Mouse (Mus musculus) heart, embryonic 11.5 days (tissue): Measurements from ENCODE around the gene Mcu. TPM values are rescaled to one million over a fixed set of nuclear protein-coding genes. Genes with fewer than 3 reads are reported as not detected.

Experiments used
- ATAC-seq: fragments of 200-750 bp; cut with Nextera tagmentation; replicated peaks from 2 replicates; pipeline ENCODE4 v1.8.0; 2017; ENCODE audit warnings: moderate library complexity; ENCODE audit not compliant: insufficient number of reproducible peaks, low FRiP score, low TSS enrichment
- H3K27ac ChIP-seq: fragments of 300-500 bp; sonication (generic); 2 replicates; pipeline ENCODE4 v1.5.1; 2014; ENCODE audit warnings: mild to moderate bottlenecking, low read depth, low read length
- H3K27me3 ChIP-seq: fragments of 300-500 bp; sonication (generic); 2 replicates; pipeline ENCODE4 v1.6.1; 2014; ENCODE audit warnings: mild to moderate bottlenecking, low read length, mixed read lengths; ENCODE audit not compliant: control insufficient read depth, insufficient read depth
- H3K36me3 ChIP-seq: fragments of 300-500 bp; sonication (generic); 2 replicates; pipeline ENCODE4 v1.6.1; 2014; ENCODE audit warnings: mild to moderate bottlenecking, low read length, moderate library complexity, mixed read lengths; ENCODE audit not compliant: control insufficient read depth, insufficient read depth
- H3K4me1 ChIP-seq: fragments of 300-500 bp; sonication (generic); 2 replicates; pipeline ENCODE4 v1.6.1; 2014; ENCODE audit warnings: low read length; ENCODE audit not compliant: control insufficient read depth, insufficient read depth
- H3K4me2 ChIP-seq: fragments of 300-500 bp; sonication (generic); 2 replicates; pipeline ENCODE4 v1.6.1; 2014; ENCODE audit warnings: mild to moderate bottlenecking, moderate library complexity
- H3K4me3 ChIP-seq: fragments of 300-500 bp; sonication (generic); 2 replicates; pipeline ENCODE4 v1.5.1; 2014; ENCODE audit warnings: low read depth, low read length
- H3K9ac ChIP-seq: fragments of 300-500 bp; sonication (generic); 2 replicates; pipeline ENCODE4 v1.6.1; 2014; ENCODE audit warnings: mild to moderate bottlenecking, low read depth, low read length, moderate library complexity
- H3K9me3 ChIP-seq: fragments of 300-500 bp; sonication (generic); replicated peaks from 2 replicates; pipeline ENCODE4 v1.6.1; 2016; ENCODE audit warnings: low read length; ENCODE audit not compliant: control insufficient read depth
- WGBS: fragments of 180-500 bp; shearing (Covaris S2); extraction: QIAGEN DNeasy Blood & Tissue Kit; methylation state at CpG from one replicate; pipeline ENCODE4 v1.1.7; 2014; ENCODE audit not compliant: insufficient replicate concordance; 5-methylcytosine and 5-hydroxymethylcytosine counted together
- polyA plus RNA-seq: library from polyadenylated mRNA; unstranded; fragments of >200 nt; fragmentation: Nextera tagmentation; extraction: Ambion mirVana; gene quantifications from 2 replicates; pipeline ENCODE4 v1.2.1, GENCODE M21; 2014

The Mcu gene
- polyA plus RNA-seq, 1 experiment from 2014 or later = 28.5 TPM

GRCm38 (mm10) chr10:59570360-59570759, 46.1 kb downstream of the Mcu start:
- H3K36me3 ChIP-seq = no peaks in the 10 kb centered on the region; the same call in 1 of the 2 replicates
- ATAC-seq = no peak
- H3K9me3 ChIP-seq = no peaks in the 10 kb centered on the region
- H3K4me2 ChIP-seq = no peak overlapping the region
- peaks cover 8% of the 10 kb centered on the region for H3K4me1 ChIP-seq
- no peaks in the 10 kb centered on the region for H3K27me3 ChIP-seq
- peak overlapping the region; percentile 51; the same call in 1 of the 2 replicates for H3K27ac ChIP-seq
- 77% methylated on average over 6 of the region's 6 CpGs for WGBS
- H3K9ac ChIP-seq = no peak overlapping the region
- H3K4me3 ChIP-seq = no peak overlapping the region

GRCm38 (mm10) chr10:59569481-59569869, 47.0 kb downstream of the Mcu start:
- ATAC-seq = no peak
- Histone ChIP-seq H3K4me2 (no peak overlapping the region), H3K27me3 (no peaks in the 10 kb centered on the region), H3K9ac (no peak overlapping the region), H3K4me1 (peaks cover 8% of the 10 kb centered on the region), H3K4me3 (no peak overlapping the region), H3K9me3 (no peaks in the 10 kb centered on the region), H3K36me3 (no peaks in the 10 kb centered on the region; the same call in 1 of the 2 replicates), H3K27ac (no peak overlapping the region)
- 84% methylated on average over 1 of the region's 1 CpGs for WGBS

- Histone ChIP-seq H3K4me3 (no peak overlapping the region), H3K9ac (no peak overlapping the region), H3K36me3 (no peaks in the 10 kb centered on the region; the same call in 1 of the 2 replicates), H3K27ac (no peak overlapping the region), H3K4me1 (peaks cover 8% of the 10 kb centered on the region), H3K4me2 (no peak overlapping the region), H3K27me3 (no peaks in the 10 kb centered on the region), H3K9me3 (no peaks in the 10 kb centered on the region)
- 79% methylated on average over 10 of the region's 10 CpGs for WGBS
- no peak for ATAC-seq
These were observed 47.6 kb downstream of the Mcu start for GRCm38 (mm10) chr10:59568665-59569480.

GRCm38 (mm10) chr10:59566968-59567367, 49.5 kb downstream of the Mcu start:
- H3K4me1 ChIP-seq = peaks cover 5% of the 10 kb centered on the region
- no peak overlapping the region for H3K9ac ChIP-seq
- no peak overlapping the region for H3K4me2 ChIP-seq
- no peak for ATAC-seq
- no peaks in the 10 kb centered on the region for H3K27me3 ChIP-seq
- H3K4me3 ChIP-seq = no peak overlapping the region
- 85% methylated on average over 13 of the region's 13 CpGs for WGBS
- H3K27ac ChIP-seq = no peak overlapping the region
- H3K36me3 ChIP-seq = no peaks in the 10 kb centered on the region; the same call in 1 of the 2 replicates
- no peaks in the 10 kb centered on the region for H3K9me3 ChIP-seq

- H3K36me3 ChIP-seq = no peaks in the 10 kb centered on the region; the same call in 1 of the 2 replicates
- no peak overlapping the region for H3K4me3 ChIP-seq
- H3K27me3 ChIP-seq = no peaks in the 10 kb centered on the region
- no peak for ATAC-seq
- H3K4me2 ChIP-seq = no peak overlapping the region
- no peak overlapping the region for H3K9ac ChIP-seq
- peaks cover 5% of the 10 kb centered on the region for H3K4me1 ChIP-seq
- 72% methylated on average over 2 of the region's 2 CpGs for WGBS
- H3K9me3 ChIP-seq = no peaks in the 10 kb centered on the region
- H3K27ac ChIP-seq = no peak overlapping the region
These were observed 50.5 kb downstream of the Mcu start for GRCm38 (mm10) chr10:59565995-59566410.

GRCm38 (mm10) chr10:59564551-59564950, 51.9 kb downstream of the Mcu start:
- H3K36me3 ChIP-seq = no peaks in the 10 kb centered on the region; the same call in 1 of the 2 replicates
- no peaks in the 10 kb centered on the region for H3K9me3 ChIP-seq
- H3K27me3 ChIP-seq = no peaks in the 10 kb centered on the region
- ATAC-seq = no peak
- H3K9ac ChIP-seq = no peak overlapping the region
- 84% methylated on average over 5 of the region's 5 CpGs for WGBS
- H3K27ac ChIP-seq = no peak overlapping the region
- no peak overlapping the region for H3K4me2 ChIP-seq
- no peaks in the 10 kb centered on the region for H3K4me1 ChIP-seq
- H3K4me3 ChIP-seq = no peak overlapping the region

- Histone ChIP-seq H3K27me3 (no peaks in the 10 kb centered on the region), H3K4me2 (no peak overlapping the region), H3K27ac (no peak overlapping the region), H3K36me3 (no peaks in the 10 kb centered on the region; the same call in 1 of the 2 replicates), H3K4me3 (no peak overlapping the region), H3K9me3 (no peaks in the 10 kb centered on the region), H3K4me1 (no peaks in the 10 kb centered on the region), H3K9ac (no peak overlapping the region)
- no peak for ATAC-seq
- 64% methylated on average over 4 of the region's 4 CpGs for WGBS
These were observed 54.0 kb downstream of the Mcu start for GRCm38 (mm10) chr10:59562511-59562910.

GRCm38 (mm10) chr10:59560126-59560525, 56.4 kb downstream of the Mcu start:
- H3K27me3 ChIP-seq = no peaks in the 10 kb centered on the region
- H3K4me1 ChIP-seq = peaks cover 11% of the 10 kb centered on the region
- no peaks in the 10 kb centered on the region for H3K36me3 ChIP-seq
- no peak overlapping the region for H3K9ac ChIP-seq
- no peak overlapping the region for H3K27ac ChIP-seq
- H3K4me2 ChIP-seq = no peak overlapping the region
- 89% methylated on average over 5 of the region's 5 CpGs for WGBS
- ATAC-seq = no peak
- no peak overlapping the region for H3K4me3 ChIP-seq
- H3K9me3 ChIP-seq = no peaks in the 10 kb centered on the region

- ATAC-seq = no peak
- WGBS = 82% methylated on average over 4 of the region's 4 CpGs
- Histone ChIP-seq H3K4me2 (no peak overlapping the region), H3K36me3 (no peaks in the 10 kb centered on the region), H3K4me1 (peaks cover 11% of the 10 kb centered on the region), H3K4me3 (no peak overlapping the region), H3K27me3 (no peaks in the 10 kb centered on the region), H3K27ac (no peak overlapping the region), H3K9ac (no peak overlapping the region), H3K9me3 (no peaks in the 10 kb centered on the region)
These were observed 57.9 kb downstream of the Mcu start for GRCm38 (mm10) chr10:59558602-59559001.
